Mouse (Mus musculus): ENCODE measurements at regions not wholly inside any gene's neighbourhood (a gene's known extent, or its start where the extent isn't known, plus 50 kb on each side); places are given as distances from the start of the nearest gene placed in this dataset.

DNA sequence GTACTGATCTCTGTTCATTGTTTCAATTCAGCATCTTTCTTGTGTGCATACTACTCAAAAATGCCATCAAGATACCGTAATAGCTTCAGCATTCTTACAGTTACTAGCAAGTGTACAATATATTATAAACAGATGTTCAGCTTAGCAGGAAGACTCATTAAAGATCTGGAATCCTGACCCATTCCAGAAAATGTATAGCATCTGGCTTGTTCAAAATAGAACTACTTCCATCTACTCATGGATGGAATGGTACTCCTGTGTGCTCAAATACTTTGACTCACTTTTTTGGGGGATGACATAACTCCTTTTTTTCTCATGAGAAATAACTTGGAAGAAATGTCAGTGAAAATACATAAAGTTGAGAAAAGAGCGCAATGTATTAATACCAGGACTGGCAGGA is 291.2 kb upstream of the Manea start:
- no peak for ATAC-seq (replicated peaks; ENCODE audit: low FRiP score)
- no peaks in the 10 kb centered on the region for H3K27me3 ChIP-seq (ENCODE audit: control insufficient read depth, insufficient read depth, low read length)
- no peak for DNase-seq (ENCODE audit: low spot score)
- no peak overlapping the region for H3K9ac ChIP-seq (ENCODE audit: low read length)
- H3K36me3 ChIP-seq (ENCODE audit: control insufficient read depth, insufficient read depth, low read length) = no peaks in the 10 kb centered on the region
- H3K4me1 ChIP-seq (replicated peaks; ENCODE audit: control insufficient read depth, insufficient read depth, low read length) = no peaks in the 10 kb centered on the region
- H3K4me3 ChIP-seq (ENCODE audit: low read depth, low read length) = no peak overlapping the region
- H3K27ac ChIP-seq (ENCODE audit: low read depth, low read length) = no peak overlapping the region
- H3K9me3 ChIP-seq (ENCODE audit: control insufficient read depth, low read length) = no peaks in the 10 kb centered on the region
- 91% methylated on average over 2 of the region's 2 CpGs for WGBS
- no peak overlapping the region for H3K4me2 ChIP-seq (ENCODE audit: low read depth, low read length, severe bottlenecking)

- no peak overlapping the region for H3K9ac ChIP-seq (ENCODE audit: low read length)
- H3K4me2 ChIP-seq (ENCODE audit: low read depth, low read length, severe bottlenecking) = no peak overlapping the region
- H3K4me3 ChIP-seq (ENCODE audit: low read depth, low read length) = no peak overlapping the region
- ATAC-seq (replicated peaks; ENCODE audit: low FRiP score) = peak; percentile 75
- H3K27ac ChIP-seq (ENCODE audit: low read depth, low read length) = no peak overlapping the region
- 24% methylated on average over 1 of the region's 1 CpGs for WGBS
- no peak for DNase-seq (ENCODE audit: low spot score)
- no peaks in the 10 kb centered on the region for H3K9me3 ChIP-seq (ENCODE audit: control insufficient read depth, low read length)
- no peaks in the 10 kb centered on the region for H3K27me3 ChIP-seq (ENCODE audit: control insufficient read depth, insufficient read depth, low read length)
- H3K36me3 ChIP-seq (ENCODE audit: control insufficient read depth, insufficient read depth, low read length) = no peaks in the 10 kb centered on the region
- no peaks in the 10 kb centered on the region; the same call in 1 of the 2 replicates for H3K4me1 ChIP-seq (replicated peaks; ENCODE audit: control insufficient read depth, insufficient read depth, low read length)
Observed at GRCm38 (mm10) chr4:26630553-26631206, 284.0 kb upstream of the Manea start.

DNA sequence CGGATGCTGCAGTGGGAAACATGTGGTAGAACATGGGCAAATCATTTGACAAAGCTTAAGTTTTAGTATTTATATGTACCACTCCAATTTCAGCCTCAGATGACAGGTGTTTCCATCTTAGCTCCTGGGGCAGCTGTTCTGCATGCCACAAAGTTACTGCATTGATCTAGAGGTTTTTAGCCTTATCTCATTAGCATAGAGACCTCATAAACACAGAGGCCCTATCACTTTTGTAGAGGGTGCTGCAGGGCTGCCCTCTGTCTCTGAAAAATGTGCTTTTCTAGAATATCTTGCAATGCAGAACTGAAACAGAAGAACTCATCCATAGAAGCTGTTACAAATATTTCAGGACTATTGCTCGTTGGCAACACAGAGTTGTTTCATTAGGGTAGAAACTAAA is 283.0 kb upstream of the Manea start:
- 0 out of 2 replicates have a peak, but pooled peaks have one; percentile 19 for ATAC-seq (replicated peaks; ENCODE audit: low FRiP score)
- no peaks in the 10 kb centered on the region for H3K36me3 ChIP-seq (ENCODE audit: control insufficient read depth, insufficient read depth, low read length)
- no peak for DNase-seq (ENCODE audit: low spot score)
- H3K4me3 ChIP-seq (ENCODE audit: low read depth, low read length) = no peak overlapping the region
- H3K4me2 ChIP-seq (ENCODE audit: low read depth, low read length, severe bottlenecking) = no peak overlapping the region
- 77% methylated on average over 2 of the region's 2 CpGs for WGBS
- H3K27ac ChIP-seq (ENCODE audit: low read depth, low read length) = no peak overlapping the region
- no peaks in the 10 kb centered on the region; the same call in 1 of the 2 replicates for H3K4me1 ChIP-seq (replicated peaks; ENCODE audit: control insufficient read depth, insufficient read depth, low read length)
- no peaks in the 10 kb centered on the region for H3K27me3 ChIP-seq (ENCODE audit: control insufficient read depth, insufficient read depth, low read length)
- H3K9ac ChIP-seq (ENCODE audit: low read length) = no peak overlapping the region
- no peaks in the 10 kb centered on the region for H3K9me3 ChIP-seq (ENCODE audit: control insufficient read depth, low read length)

DNA sequence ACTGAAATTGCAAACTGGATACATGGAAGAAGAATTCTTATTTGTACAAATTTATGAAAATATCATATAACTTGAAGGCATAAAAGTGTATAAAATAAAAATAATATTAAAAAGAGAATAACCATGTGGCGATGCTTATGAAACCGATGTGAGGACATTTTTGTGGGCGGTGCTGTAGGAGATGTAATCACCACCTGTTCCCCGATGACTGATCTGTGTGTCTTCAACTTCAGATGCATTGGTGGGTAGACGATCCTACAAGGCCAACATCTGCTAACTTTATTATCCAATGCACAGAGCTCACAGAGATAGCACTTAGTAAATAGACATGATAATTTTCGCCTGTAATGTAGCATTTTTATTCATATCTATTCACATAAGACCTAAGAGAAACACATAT is 281.1 kb upstream of the Manea start:
- no peak for DNase-seq (ENCODE audit: low spot score)
- 92% methylated on average over 6 of the region's 6 CpGs for WGBS
- Histone ChIP-seq H3K4me3 (ENCODE audit: low read depth, low read length) (no peak overlapping the region), H3K4me2 (ENCODE audit: low read depth, low read length, severe bottlenecking) (no peak overlapping the region), H3K27ac (ENCODE audit: low read depth, low read length) (no peak overlapping the region), H3K4me1 (replicated peaks; ENCODE audit: control insufficient read depth, insufficient read depth, low read length) (no peaks in the 10 kb centered on the region; the same call in 1 of the 2 replicates), H3K9ac (ENCODE audit: low read length) (no peak overlapping the region), H3K27me3 (ENCODE audit: control insufficient read depth, insufficient read depth, low read length) (no peaks in the 10 kb centered on the region), H3K36me3 (ENCODE audit: control insufficient read depth, insufficient read depth, low read length) (no peaks in the 10 kb centered on the region), H3K9me3 (ENCODE audit: control insufficient read depth, low read length) (no peaks in the 10 kb centered on the region)
- ATAC-seq (replicated peaks; ENCODE audit: low FRiP score) = no peak

DNA sequence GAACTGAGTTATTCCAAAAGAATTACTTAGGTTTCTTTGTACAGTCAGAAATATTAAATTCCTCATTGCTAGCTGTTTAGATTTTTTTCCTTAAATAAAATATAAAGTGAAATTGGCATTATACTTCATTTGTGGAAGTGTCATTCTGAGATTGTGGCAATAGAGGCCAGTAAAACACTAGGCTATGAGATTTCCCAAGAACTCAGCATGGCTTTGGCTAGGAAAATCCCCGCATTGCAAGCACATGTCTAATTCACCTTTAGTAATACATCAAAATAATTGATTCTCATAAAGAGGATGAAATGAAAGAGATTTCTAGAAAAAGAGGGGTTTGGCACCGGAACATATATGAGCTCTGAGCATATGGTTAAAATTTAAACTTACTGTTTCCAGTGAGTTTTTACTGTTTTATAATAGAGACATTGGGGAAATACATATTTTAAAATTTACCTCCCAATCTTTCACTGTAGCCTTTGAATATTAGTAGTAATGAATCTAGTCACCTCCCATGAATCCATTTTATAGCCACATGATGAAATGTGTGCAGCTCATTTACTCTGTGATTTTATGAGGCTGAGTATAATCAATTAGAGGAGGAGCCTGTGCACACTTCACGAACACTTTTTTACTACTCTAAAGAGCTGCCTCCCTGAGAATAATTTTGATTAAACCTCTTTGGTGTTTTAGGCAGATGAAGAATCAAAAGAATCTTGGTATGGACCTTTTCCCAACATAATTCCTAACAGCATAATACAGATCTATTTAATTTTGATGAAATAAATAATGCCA is 242.6 kb upstream of the Manea start:
- Histone ChIP-seq H3K9ac (ENCODE audit: low read length) (no peak overlapping the region), H3K36me3 (ENCODE audit: control insufficient read depth, insufficient read depth, low read length) (no peaks in the 10 kb centered on the region), H3K27ac (ENCODE audit: low read depth, low read length) (no peak overlapping the region), H3K4me3 (ENCODE audit: low read depth, low read length) (no peak overlapping the region), H3K9me3 (ENCODE audit: control insufficient read depth, low read length) (no peaks in the 10 kb centered on the region), H3K27me3 (ENCODE audit: control insufficient read depth, insufficient read depth, low read length) (no peaks in the 10 kb centered on the region), H3K4me2 (ENCODE audit: low read depth, low read length, severe bottlenecking) (no peak overlapping the region), H3K4me1 (replicated peaks; ENCODE audit: control insufficient read depth, insufficient read depth, low read length) (no peaks in the 10 kb centered on the region)
- ATAC-seq (replicated peaks; ENCODE audit: low FRiP score) (no peak), DNase-seq (ENCODE audit: low spot score) (no peak)
- WGBS = 88% methylated on average over 3 of the region's 3 CpGs

DNA sequence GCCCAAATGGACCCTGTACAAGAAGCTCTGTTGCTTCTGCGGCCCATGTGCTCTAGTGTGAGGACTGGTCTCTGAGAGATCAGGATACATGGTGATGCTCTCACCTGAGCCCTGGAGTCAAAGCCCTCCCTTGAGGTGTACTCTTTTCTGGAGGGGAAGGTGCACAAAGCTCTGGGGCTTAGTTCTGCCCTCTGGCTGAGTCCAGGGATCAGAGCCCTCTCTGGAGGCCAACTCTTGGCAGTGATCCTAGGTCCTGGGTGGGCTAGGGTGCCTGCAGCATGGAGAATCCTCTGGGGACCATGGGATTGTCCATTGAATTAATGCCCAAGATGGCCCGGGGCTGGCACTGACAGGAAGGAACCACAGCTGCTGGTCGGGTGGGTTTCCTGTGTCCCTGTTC is 209.0 kb upstream of the Manea start:
- no peaks in the 10 kb centered on the region for H3K36me3 ChIP-seq (ENCODE audit: control insufficient read depth, insufficient read depth, low read length)
- no peaks in the 10 kb centered on the region for H3K4me1 ChIP-seq (replicated peaks; ENCODE audit: control insufficient read depth, insufficient read depth, low read length)
- no peak overlapping the region for H3K27ac ChIP-seq (ENCODE audit: low read depth, low read length)
- no peak overlapping the region for H3K9ac ChIP-seq (ENCODE audit: low read length)
- 92% methylated on average over 3 of the region's 3 CpGs for WGBS
- no peaks in the 10 kb centered on the region for H3K27me3 ChIP-seq (ENCODE audit: control insufficient read depth, insufficient read depth, low read length)
- H3K4me2 ChIP-seq (ENCODE audit: low read depth, low read length, severe bottlenecking) = no peak overlapping the region
- no peak for DNase-seq (ENCODE audit: low spot score)
- no peak for ATAC-seq (replicated peaks; ENCODE audit: low FRiP score)
- H3K9me3 ChIP-seq (ENCODE audit: control insufficient read depth, low read length) = no peaks in the 10 kb centered on the region
- H3K4me3 ChIP-seq (ENCODE audit: low read depth, low read length) = no peak overlapping the region

GRCm38 (mm10) chr4:26543833-26544232 is 197.1 kb upstream of the Manea start:
- WGBS = 49% methylated on average over 1 of the region's 1 CpGs
- ATAC-seq (replicated peaks; ENCODE audit: low FRiP score) (peak; percentile 71), DNase-seq (ENCODE audit: low spot score) (no peak)
- H3K4me1 ChIP-seq (replicated peaks; ENCODE audit: control insufficient read depth, insufficient read depth, low read length) = no peaks in the 10 kb centered on the region
- H3K4me2 ChIP-seq (ENCODE audit: low read depth, low read length, severe bottlenecking) = no peak overlapping the region
- no peak overlapping the region for H3K9ac ChIP-seq (ENCODE audit: low read length)
- no peak overlapping the region for H3K27ac ChIP-seq (ENCODE audit: low read depth, low read length)
- H3K4me3 ChIP-seq (ENCODE audit: low read depth, low read length) = no peak overlapping the region
- H3K27me3 ChIP-seq (ENCODE audit: control insufficient read depth, insufficient read depth, low read length) = no peaks in the 10 kb centered on the region
- H3K9me3 ChIP-seq (ENCODE audit: control insufficient read depth, low read length) = no peaks in the 10 kb centered on the region
- H3K36me3 ChIP-seq (ENCODE audit: control insufficient read depth, insufficient read depth, low read length) = no peaks in the 10 kb centered on the region

- Histone ChIP-seq H3K4me1 (replicated peaks; ENCODE audit: control insufficient read depth, insufficient read depth, low read length) (no peaks in the 10 kb centered on the region), H3K27me3 (ENCODE audit: control insufficient read depth, insufficient read depth, low read length) (no peaks in the 10 kb centered on the region), H3K27ac (ENCODE audit: low read depth, low read length) (no peak overlapping the region), H3K9me3 (ENCODE audit: control insufficient read depth, low read length) (no peaks in the 10 kb centered on the region), H3K36me3 (ENCODE audit: control insufficient read depth, insufficient read depth, low read length) (no peaks in the 10 kb centered on the region), H3K4me2 (ENCODE audit: low read depth, low read length, severe bottlenecking) (no peak overlapping the region), H3K9ac (ENCODE audit: low read length) (no peak overlapping the region), H3K4me3 (ENCODE audit: low read depth, low read length) (no peak overlapping the region)
- ATAC-seq (replicated peaks; ENCODE audit: low FRiP score) (no peak), DNase-seq (ENCODE audit: low spot score) (no peak)
- whole genome bisulfite sequencing = 76% methylated on average over 2 of the region's 2 CpGs
Observed at GRCm38 (mm10) chr4:26542511-26542910, 195.8 kb upstream of the Manea start.

DNA sequence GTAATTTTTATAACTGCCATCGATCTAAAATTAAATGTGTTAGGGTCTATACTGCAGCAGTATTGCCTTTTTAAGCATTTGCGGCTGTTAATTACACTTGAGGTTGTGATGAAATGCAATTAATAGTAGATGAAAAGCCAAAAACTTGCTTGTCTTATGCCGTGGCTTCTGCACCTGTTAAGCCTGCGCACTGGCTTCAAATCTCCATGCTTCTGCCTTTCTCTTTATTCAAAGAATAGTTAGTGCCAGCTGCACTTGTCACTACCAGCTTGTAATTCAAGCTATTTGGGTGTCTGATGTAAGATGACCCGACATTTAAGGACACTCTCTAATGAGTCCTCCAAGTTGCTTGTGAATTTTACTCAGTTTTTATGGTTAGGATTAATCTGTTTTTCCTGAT is 161.3 kb upstream of the Manea start:
- no peak overlapping the region for H3K4me3 ChIP-seq (ENCODE audit: low read depth, low read length)
- ATAC-seq (replicated peaks; ENCODE audit: low FRiP score) (no peak), DNase-seq (ENCODE audit: low spot score) (no peak)
- no peak overlapping the region for H3K4me2 ChIP-seq (ENCODE audit: low read depth, low read length, severe bottlenecking)
- no peak overlapping the region for H3K27ac ChIP-seq (ENCODE audit: low read depth, low read length)
- H3K9me3 ChIP-seq (ENCODE audit: control insufficient read depth, low read length) = no peaks in the 10 kb centered on the region
- H3K27me3 ChIP-seq (ENCODE audit: control insufficient read depth, insufficient read depth, low read length) = no peaks in the 10 kb centered on the region
- no peak overlapping the region for H3K9ac ChIP-seq (ENCODE audit: low read length)
- no peaks in the 10 kb centered on the region for H3K36me3 ChIP-seq (ENCODE audit: control insufficient read depth, insufficient read depth, low read length)
- no peaks in the 10 kb centered on the region for H3K4me1 ChIP-seq (replicated peaks; ENCODE audit: control insufficient read depth, insufficient read depth, low read length)
- WGBS = 83% methylated on average over 5 of the region's 5 CpGs
